Mouse (Mus musculus) erythroblast, embryonic 14.5 days (primary cell): ENCODE measurements around the gene Synj2.

Experiments
- GATA1 ChIP-seq: IDR thresholded peaks from 2 replicates; pipeline ENCODE4 v1.6.1; 2012; ENCODE audit warnings: low read length, inconsistent platforms, mixed read lengths
- TAL1 ChIP-seq: IDR thresholded peaks from 3 replicates; pipeline ENCODE4 v1.6.1; 2012; ENCODE audit warnings: low read length, inconsistent platforms, mixed read lengths

- TF ChIP-seq GATA1: no peak
- TF ChIP-seq TAL1: no peak
These were observed 75.2 kb downstream of the Synj2 start for GRCm38 (mm10) chr17:6016213-6016780.
